ENCODE assay signal across 8 mouse cellular contexts in the genomic region with DNA sequence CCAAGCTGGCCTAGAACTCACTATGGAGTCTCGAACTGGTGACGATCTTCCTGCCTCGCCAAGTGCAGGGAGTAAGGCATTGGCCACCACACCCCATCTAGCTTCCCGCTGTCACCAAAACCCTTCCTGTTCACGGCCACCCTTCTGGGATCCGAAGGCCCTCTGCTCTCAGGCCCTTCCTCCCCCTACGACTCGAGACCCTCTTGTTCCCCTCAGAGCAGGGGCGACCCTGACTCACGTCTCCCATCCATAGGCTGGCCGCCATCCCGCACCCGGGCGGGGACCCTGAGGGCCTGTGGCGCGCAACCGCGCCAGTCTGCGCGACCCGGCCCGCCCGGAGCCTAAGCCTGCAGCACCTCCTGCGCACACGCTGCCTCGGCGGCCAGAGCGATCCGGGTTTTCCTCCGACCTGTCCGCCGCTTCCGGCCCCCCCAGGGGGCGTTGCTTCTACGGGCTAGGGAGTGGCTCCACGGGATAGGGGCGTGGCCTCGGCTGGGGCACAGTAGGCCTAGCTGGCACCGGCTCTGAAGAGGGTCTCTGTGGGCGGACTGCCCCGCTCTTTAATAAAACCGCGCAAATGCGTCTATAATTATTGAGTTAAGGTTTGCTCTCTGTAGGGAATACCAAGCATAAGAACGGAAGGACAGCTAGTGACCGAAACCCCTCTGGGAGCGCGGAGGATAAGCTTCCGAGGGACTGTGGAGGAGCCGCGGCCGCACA. TPM values are rescaled to one million over a fixed set of nuclear protein-coding genes. Genes with fewer than 3 reads are reported as not detected.
DNase-seq lines count a peak whose midpoint lies in the region; ATAC-seq and TF ChIP-seq lines count a peak whose summit lies in the region.

A gene (minus strand): TSS at position 424 of the 720 bp plus-strand sequence.

- peak; percentile 95 to 97 for ATAC-seq in hematopoietic stem cell, adult 5-6 weeks (replicated peaks in 1 of 2; ENCODE audit: insufficient read depth in 1 of 2, low FRiP score in 2 of 2, low TSS enrichment in 1 of 2, low read depth in 1 of 2, poor library complexity in 2 of 2, severe bottlenecking in 2 of 2)

- WGBS in cerebellum, adult 2 months, result under 1% methylated on average over 52 of the region's 52 CpGs

- peak within 1 kb of the TSS; percentile 92 for H3K4me3 ChIP-seq in cerebellum, adult 2 months (replicated peaks; ENCODE audit: insufficient read depth, low read depth, low read length)

- H3K27ac ChIP-seq in cerebellum, adult 2 months (ENCODE audit: insufficient read depth, low read length), result peak within 1 kb of the TSS; percentile 41

- peak; percentile 64 for TF ChIP-seq POLR2A in cerebellum, adult 2 months (IDR thresholded peaks at IDR 0.05; ENCODE audit: borderline replicate concordance, insufficient read depth, low read length)

- peak; percentile 75 for DNase-seq in MEL-GATA-1-ER (ENCODE audit: extremely low read depth, low read depth)
- peak; percentile 87 to 89 for DNase-seq in cerebellum, adult 2 months
- DNase-seq in forelimb bud, embryonic 11.5 days (ENCODE audit: low read depth, low spot score), result peak; percentile 94
- DNase-seq in layer of hippocampus, postnatal 10 days (ENCODE audit: low spot score in 2 of 2), result peak; percentile 80 to 86
- peak; percentile 95 for DNase-seq in lung, postnatal 10 days
- peak; percentile 92 for DNase-seq in ovary, postnatal 36 days (ENCODE audit: low spot score)
- peak; percentile 91 for DNase-seq in thymus, postnatal 25 days

- H3K27me3 ChIP-seq in cerebellum, adult 2 months (ENCODE audit: control insufficient read depth, insufficient read depth, low read length), result no peaks in the 10 kb centered on the region

- H3K4me1 ChIP-seq in cerebellum, adult 2 months (ENCODE audit: control insufficient read depth, insufficient read depth, low read length), result peaks cover 3% of the 10 kb centered on the region

- no peak for TF ChIP-seq CTCF in cerebellum, adult 2 months (IDR thresholded peaks at IDR 0.05; ENCODE audit: borderline replicate concordance, insufficient read depth, low read depth, low read length)

RNA-seq across cellular contexts. Expression of the gene that starts here (rescaled TPM):
- polyA plus RNA-seq in cerebellum, adult 2 months (2012; rRNA removed), result 17.9 and 19.1 TPM in 2 replicates
- total RNA-seq in hematopoietic stem cell, adult 5-6 weeks (2017), result 46.6 and 48.4 TPM in 2 replicates
- 10 to 100 TPM; 25.7 to 29.2 TPM for total RNA-seq in layer of hippocampus, postnatal 10 days (2021)

Comparison
In these comparisons a context has a peak if more than half of its experiments do, and no peak if none do; other contexts are left out.
1. Peak in every context shown above with its lines: DNase-seq, ATAC-seq, H3K4me3 ChIP-seq and H3K27ac ChIP-seq.